Mouse (Mus musculus) heart, embryonic 14.5 days (tissue): ENCODE measurements around the gene Olfr286. TPM values are rescaled to one million over a fixed set of nuclear protein-coding genes. Genes with fewer than 3 reads are reported as not detected.

Experiments
- ATAC-seq: fragments of 200-750 bp; cut with Nextera tagmentation; 2 replicates; pipeline ENCODE4 v1.8.0; 2017; ENCODE audit warnings: low read depth, moderate TSS enrichment; ENCODE audit not compliant: insufficient number of reproducible peaks, insufficient read depth, low FRiP score
- H3K27ac ChIP-seq, 2 experiments: fragments of 200-500 bp in 1 of 2; fragments of 300-500 bp in 1 of 2; sonication (generic) in 1 of 2; replicated peaks in 1 of 2; 2 replicates each; pipeline ENCODE4 v1.5.1; 2012 to 2014; ENCODE audit warnings: low read depth in 2 of 2, low read length in 2 of 2, control low read depth in 1 of 2, mild to moderate bottlenecking in 1 of 2, mixed read lengths in 1 of 2; ENCODE audit not compliant: control insufficient read depth in 1 of 2, insufficient read depth in 1 of 2
- H3K27me3 ChIP-seq: fragments of 300-500 bp; sonication (generic); 2 replicates; pipeline ENCODE4 v1.6.1; 2014; ENCODE audit warnings: mild to moderate bottlenecking, low read length, control low read depth; ENCODE audit not compliant: control insufficient read depth, insufficient read depth
- H3K36me3 ChIP-seq: fragments of 300-500 bp; sonication (generic); 2 replicates; pipeline ENCODE4 v1.6.1; 2014; ENCODE audit warnings: mild to moderate bottlenecking, control low read depth, low read length, mixed read lengths; ENCODE audit not compliant: control insufficient read depth, insufficient read depth
- H3K4me1 ChIP-seq, 2 experiments: fragments of 200-500 bp in 1 of 2; fragments of 300-500 bp in 1 of 2; sonication (generic) in 1 of 2; 2 replicates each; pipeline ENCODE4 v1.6.1; 2012 to 2014; ENCODE audit warnings: low read length in 2 of 2, control low read depth in 1 of 2, mixed read lengths in 1 of 2; ENCODE audit not compliant: control insufficient read depth in 2 of 2, insufficient read depth in 2 of 2
- H3K4me2 ChIP-seq: fragments of 300-500 bp; sonication (generic); 2 replicates; pipeline ENCODE4 v1.6.1; 2014; ENCODE audit warnings: mild to moderate bottlenecking, low read length
- H3K4me3 ChIP-seq, 2 experiments: fragments of 200-500 bp in 1 of 2; fragments of 300-500 bp in 1 of 2; sonication (generic) in 1 of 2; 2 replicates each; pipeline ENCODE4 v1.5.1; 2012 to 2014; ENCODE audit warnings: low read length in 2 of 2, mild to moderate bottlenecking in 2 of 2, control low read depth in 1 of 2, low read depth in 1 of 2, moderate library complexity in 1 of 2; ENCODE audit not compliant: control insufficient read depth in 1 of 2, insufficient read depth in 1 of 2
- H3K9ac ChIP-seq: fragments of 300-500 bp; sonication (generic); 2 replicates; pipeline ENCODE4 v1.6.1; 2014; ENCODE audit warnings: mild to moderate bottlenecking, low read length
- H3K9me3 ChIP-seq: fragments of 300-500 bp; sonication (generic); 2 replicates; pipeline ENCODE4 v1.6.1; 2016; ENCODE audit warnings: low read length, control low read depth; ENCODE audit not compliant: control insufficient read depth
- WGBS: fragments of 180-500 bp; shearing (Covaris S2); extraction: QIAGEN DNeasy Blood & Tissue Kit; methylation state at CpG from one replicate; pipeline ENCODE4 v1.1.7; 2014; 5-methylcytosine and 5-hydroxymethylcytosine counted together
- polyA plus RNA-seq: library from polyadenylated mRNA; unstranded; fragments of >200 nt; fragmentation: Nextera tagmentation; extraction: Ambion mirVana; gene quantifications from 2 replicates; pipeline ENCODE4 v1.2.1, GENCODE M21; 2014

The Olfr286 gene
- polyA plus RNA-seq, 1 experiment from 2014 or later = not detected

DNA sequence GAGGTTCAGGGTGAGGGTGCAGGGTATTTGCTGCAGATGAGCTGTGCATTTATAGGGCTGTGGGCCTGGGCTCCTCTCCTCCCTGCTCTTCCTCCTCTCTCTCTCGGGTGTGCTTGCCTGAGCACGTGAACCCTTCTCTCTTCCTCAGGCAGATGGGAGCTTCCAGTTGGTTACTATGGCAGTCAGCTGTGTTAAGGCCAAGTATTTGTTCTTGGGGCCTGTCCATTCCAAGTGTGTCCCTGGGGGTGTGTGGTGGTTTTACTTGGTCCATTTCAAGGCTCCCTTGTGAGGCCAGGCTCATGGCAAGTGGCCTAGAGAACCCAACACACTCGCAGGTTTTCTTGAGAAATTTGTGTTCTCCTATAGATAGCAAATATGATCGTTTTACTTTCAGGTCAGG is 13.4 kb downstream of the Olfr286 start, which contains the start of the genes Gm44579 and Olfr287:
Gm44579 (minus strand) TSS at position 101 of the 400 bp plus-strand sequence.
Olfr287 (minus strand) TSS at position 180 of the 400 bp plus-strand sequence.
- Histone ChIP-seq H3K36me3 (no peaks in the 10 kb centered on the region), H3K27ac (no peak within 1 kb of the TSS), H3K4me2 (no peak within 1 kb of the TSS), H3K9me3 (no peaks in the 10 kb centered on the region), H3K4me3 (no peak within 1 kb of the TSS), H3K27me3 (no peaks in the 10 kb centered on the region), H3K9ac (no peak within 1 kb of the TSS), H3K4me1 (no peaks in the 10 kb centered on the region)
- 77% methylated on average over 4 of the region's 4 CpGs for WGBS
- no peak for ATAC-seq

DNA sequence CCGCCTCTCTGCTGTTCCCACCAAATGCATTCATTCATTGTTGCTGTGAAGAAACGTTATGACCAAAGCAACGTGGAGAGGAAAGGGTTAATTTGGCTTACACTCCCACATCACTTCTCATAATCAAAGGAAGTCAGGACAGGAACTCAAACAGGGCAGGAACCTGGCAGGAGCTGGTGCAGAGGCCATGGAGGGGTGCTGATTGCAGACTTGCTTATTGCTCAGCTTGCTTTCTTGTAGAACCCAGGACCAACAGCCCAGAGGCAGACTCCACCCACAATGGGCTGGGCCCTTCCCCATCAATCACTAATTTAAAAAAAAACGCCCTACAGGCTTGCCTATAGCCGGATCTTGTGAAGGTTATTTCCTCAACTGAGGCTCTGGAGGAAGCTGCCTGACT is 20.1 kb downstream of the Olfr286 start:
- Histone ChIP-seq H3K4me2 (no peak overlapping the region), H3K4me1 (peaks cover 3 to 6% of the 10 kb centered on the region in 2 experiments; a peak in 2 of 4 replicates), H3K9me3 (no peaks in the 10 kb centered on the region), H3K9ac (no peak overlapping the region), H3K27ac (no peak overlapping the region), H3K27me3 (no peaks in the 10 kb centered on the region), H3K36me3 (no peaks in the 10 kb centered on the region), H3K4me3 (no peak overlapping the region)
- 66% methylated on average over 5 of the region's 5 CpGs for WGBS
- no peak for ATAC-seq

DNA sequence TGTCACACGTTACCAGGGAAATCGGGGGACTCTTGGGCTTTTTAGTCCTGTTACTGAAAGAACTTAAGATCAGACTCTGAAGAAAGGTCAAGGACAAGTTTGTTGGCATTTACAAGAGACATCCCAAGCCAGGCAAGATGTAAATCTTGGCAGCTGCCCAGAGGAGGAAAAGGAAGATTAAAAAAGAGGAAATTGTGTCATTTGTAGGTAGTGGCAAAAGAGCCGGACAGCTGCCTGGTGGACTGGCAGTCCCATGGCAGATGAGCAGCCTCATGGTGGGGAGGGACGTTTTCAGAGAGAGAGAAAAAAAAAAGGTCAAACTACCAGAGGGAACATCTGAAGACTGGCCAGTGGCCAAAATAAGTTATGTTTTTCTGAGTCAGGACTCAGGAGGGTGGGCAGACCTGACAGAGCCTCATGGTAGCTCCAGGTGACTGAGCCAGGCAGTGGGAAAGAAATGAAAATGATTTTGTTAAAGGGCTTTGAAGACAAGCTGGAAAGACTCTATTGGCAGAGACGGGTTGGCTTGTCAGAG is 20.8 kb downstream of the Olfr286 start:
- Histone ChIP-seq H3K27ac (no peak overlapping the region), H3K9me3 (no peaks in the 10 kb centered on the region), H3K36me3 (no peaks in the 10 kb centered on the region), H3K4me3 (no peak overlapping the region), H3K27me3 (no peaks in the 10 kb centered on the region), H3K4me1 (peaks cover 3 to 6% of the 10 kb centered on the region in 2 experiments; a peak in 2 of 4 replicates), H3K4me2 (no peak overlapping the region), H3K9ac (no peak overlapping the region)
- no peak for ATAC-seq
- WGBS = 66% methylated on average over 5 of the region's 5 CpGs

DNA sequence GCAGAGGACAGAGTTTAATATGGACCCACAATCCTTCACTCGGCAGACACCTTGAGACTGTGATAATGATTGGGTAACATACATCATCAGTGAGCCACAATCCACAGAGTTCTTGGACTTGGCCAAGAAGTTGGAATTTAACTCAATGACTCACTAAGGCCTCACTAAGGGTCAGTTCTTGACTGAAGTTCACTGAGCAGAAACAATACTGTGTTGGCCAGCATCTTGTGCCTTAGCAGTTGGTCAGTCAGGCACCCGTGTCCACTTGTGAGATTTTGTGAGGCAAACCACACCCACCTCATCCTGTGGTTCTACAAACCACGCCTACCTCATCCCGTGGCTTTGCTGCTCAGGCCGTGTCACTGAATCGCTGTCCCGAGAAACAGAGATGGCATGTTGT is 24.6 kb downstream of the Olfr286 start:
- H3K27ac ChIP-seq = no peak overlapping the region
- H3K27me3 ChIP-seq = no peaks in the 10 kb centered on the region
- no peak for ATAC-seq
- WGBS = 73% methylated on average over 7 of the region's 7 CpGs
- no peaks in the 10 kb centered on the region for H3K36me3 ChIP-seq
- H3K4me2 ChIP-seq = no peak overlapping the region
- no peaks in the 10 kb centered on the region for H3K9me3 ChIP-seq
- no peak overlapping the region for H3K4me3 ChIP-seq
- no peak overlapping the region for H3K9ac ChIP-seq
- peaks cover 3 to 6% of the 10 kb centered on the region in 2 experiments; a peak in 2 of 4 replicates for H3K4me1 ChIP-seq

DNA sequence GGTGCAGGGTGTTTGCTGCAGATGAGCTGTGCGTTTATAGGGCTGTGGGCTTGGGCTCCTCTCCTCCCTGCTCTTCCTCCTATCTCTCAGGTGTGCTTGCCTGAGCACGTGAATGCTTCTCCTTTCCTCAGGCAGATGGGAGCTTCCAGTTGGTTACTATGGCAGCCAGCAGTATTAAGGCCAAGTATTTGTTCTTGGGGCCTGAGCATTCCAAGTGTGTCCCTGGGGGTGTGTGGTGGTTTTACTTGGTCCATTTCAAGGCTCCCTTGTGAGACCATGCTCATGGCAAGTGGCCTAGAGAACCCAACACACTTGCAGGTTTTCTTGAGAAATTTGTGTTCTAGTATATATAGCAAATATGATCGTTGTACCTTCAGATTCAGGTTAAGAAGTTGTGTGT is 38.8 kb downstream of the Olfr286 start, which contains the start of gene Olfr288:
Olfr288 (minus strand) TSS at position 101 of the 400 bp plus-strand sequence.
- no peak within 1 kb of the TSS for H3K4me2 ChIP-seq
- H3K27me3 ChIP-seq = no peaks in the 10 kb centered on the region
- no peak within 1 kb of the TSS for H3K9ac ChIP-seq
- no peak for ATAC-seq
- no peak within 1 kb of the TSS for H3K27ac ChIP-seq
- no peak within 1 kb of the TSS for H3K4me3 ChIP-seq
- WGBS = 67% methylated on average over 3 of the region's 3 CpGs
- H3K4me1 ChIP-seq = no peaks in the 10 kb centered on the region
- no peaks in the 10 kb centered on the region for H3K9me3 ChIP-seq
- H3K36me3 ChIP-seq = no peaks in the 10 kb centered on the region

DNA sequence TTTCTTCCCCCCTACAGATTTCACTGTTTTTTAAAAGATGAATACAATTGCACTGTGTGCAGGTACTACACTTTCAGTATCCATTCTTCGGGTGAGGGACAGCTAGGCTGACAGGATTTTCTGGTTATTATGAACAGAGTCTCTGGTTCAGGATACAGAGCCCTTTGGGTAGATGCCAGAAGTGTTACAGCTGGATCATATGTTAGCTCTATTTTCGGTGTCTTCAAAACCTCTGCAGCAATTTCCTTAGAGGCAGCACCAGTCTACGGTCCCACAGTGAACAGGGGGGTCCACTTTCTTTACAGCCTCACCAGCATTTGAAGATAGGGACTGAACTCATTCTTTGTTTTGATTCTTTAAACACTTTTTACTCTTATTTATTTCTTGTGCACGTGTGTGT is 49.8 kb downstream of the Olfr286 start:
- Histone ChIP-seq H3K36me3 (no peaks in the 10 kb centered on the region), H3K27me3 (no peaks in the 10 kb centered on the region), H3K9me3 (no peaks in the 10 kb centered on the region), H3K9ac (no peak overlapping the region), H3K4me3 (no peak overlapping the region), H3K4me1 (peaks cover 6 to 15% of the 10 kb centered on the region in 2 experiments), H3K27ac (no peak overlapping the region), H3K4me2 (no peak overlapping the region)
- 53% methylated on average over 4 of the region's 4 CpGs for WGBS
- ATAC-seq = no peak

DNA sequence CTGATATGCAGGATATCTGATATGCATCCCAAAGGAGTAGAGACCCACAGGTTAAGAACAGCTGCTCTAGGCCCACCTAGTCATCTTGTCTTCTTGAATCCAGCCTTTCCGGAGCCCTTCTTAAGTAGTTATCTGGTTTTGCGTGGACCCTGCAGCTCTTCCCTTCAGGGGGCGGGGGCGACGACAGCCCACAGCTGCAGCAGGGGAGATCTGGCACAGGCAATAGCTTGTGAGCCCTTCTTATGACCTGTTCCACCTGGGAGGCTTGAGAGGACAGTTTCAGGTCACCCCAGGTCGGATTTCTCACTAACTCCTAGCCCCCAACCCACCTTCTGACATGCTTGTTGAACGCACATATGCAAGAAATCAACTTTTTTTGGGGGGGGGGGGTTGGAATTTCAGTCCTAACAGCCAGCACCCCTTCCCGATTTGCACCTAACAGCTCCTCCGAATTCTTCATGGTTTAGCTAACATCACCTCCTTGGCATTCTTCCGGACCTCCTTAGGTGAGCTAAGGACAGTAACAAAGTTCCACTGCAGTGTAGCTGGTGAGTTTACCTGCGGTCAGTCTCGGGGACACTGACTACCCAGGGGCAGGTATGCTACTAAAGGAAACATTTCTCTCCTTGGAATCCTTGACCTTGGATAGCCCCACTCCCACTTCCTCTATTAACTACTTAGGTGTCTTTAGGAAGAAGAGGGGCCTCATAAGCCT is 52.2 kb downstream of the Olfr286 start:
- Histone ChIP-seq H3K9me3 (no peaks in the 10 kb centered on the region), H3K4me2 (peak overlapping the region; percentile 84), H3K27ac (peak overlapping the region in 1 of 2 experiments; percentile 94; a peak in 1 of 4 replicates), H3K9ac (peak overlapping the region; percentile 41), H3K27me3 (no peaks in the 10 kb centered on the region), H3K4me3 (peak overlapping the region in 1 of 2 experiments; percentile 46; a peak in 1 of 4 replicates), H3K36me3 (no peaks in the 10 kb centered on the region), H3K4me1 (peaks cover 6 to 15% of the 10 kb centered on the region in 2 experiments)
- WGBS = 55% methylated on average over 12 of the region's 12 CpGs
- no peak for ATAC-seq
